Mouse (Mus musculus) CH12.LX (cell line): Measurements from ENCODE around the gene Ccr8.

ENCODE experiments used
- CTCF ChIP-seq, 2 experiments: IDR thresholded peaks in 1 of 2; conservative IDR thresholded peaks in 1 of 2; 2 replicates each; pipeline ENCODE4 v1.5.1; 2011 to 2012; ENCODE audit warnings: low read depth in 2 of 2, low read length in 2 of 2, improper control_type of control experiment in 1 of 2, inconsistent platforms in 1 of 2, mild to moderate bottlenecking in 1 of 2, moderate library complexity in 1 of 2
- ELF1 ChIP-seq: IDR thresholded peaks from 2 replicates; pipeline ENCODE4 v1.6.1; 2014; ENCODE audit warnings: low read depth, mild to moderate bottlenecking, inconsistent platforms, low read length, improper control_type of control experiment
- IRF4 ChIP-seq: IDR thresholded peaks from 2 replicates; pipeline ENCODE4 v1.6.1; 2014; ENCODE audit warnings: low read depth, mild to moderate bottlenecking, inconsistent platforms, low read length, improper control_type of control experiment
- MXI1 ChIP-seq: IDR thresholded peaks from 2 replicates; pipeline ENCODE4 v1.6.1; 2011; ENCODE audit warnings: mild to moderate bottlenecking, low read depth, low read length, improper control_type of control experiment
- POLR2A ChIP-seq: IDR thresholded peaks from 2 replicates; pipeline ENCODE4 v1.6.1; 2011; ENCODE audit warnings: low read depth, mild to moderate bottlenecking, improper control_type of control experiment, low read length
- USF1 ChIP-seq: IDR thresholded peaks from 2 replicates; pipeline ENCODE4 v1.6.1; 2014; ENCODE audit warnings: low read depth, mild to moderate bottlenecking, inconsistent platforms, low read length, improper control_type of control experiment

DNA sequence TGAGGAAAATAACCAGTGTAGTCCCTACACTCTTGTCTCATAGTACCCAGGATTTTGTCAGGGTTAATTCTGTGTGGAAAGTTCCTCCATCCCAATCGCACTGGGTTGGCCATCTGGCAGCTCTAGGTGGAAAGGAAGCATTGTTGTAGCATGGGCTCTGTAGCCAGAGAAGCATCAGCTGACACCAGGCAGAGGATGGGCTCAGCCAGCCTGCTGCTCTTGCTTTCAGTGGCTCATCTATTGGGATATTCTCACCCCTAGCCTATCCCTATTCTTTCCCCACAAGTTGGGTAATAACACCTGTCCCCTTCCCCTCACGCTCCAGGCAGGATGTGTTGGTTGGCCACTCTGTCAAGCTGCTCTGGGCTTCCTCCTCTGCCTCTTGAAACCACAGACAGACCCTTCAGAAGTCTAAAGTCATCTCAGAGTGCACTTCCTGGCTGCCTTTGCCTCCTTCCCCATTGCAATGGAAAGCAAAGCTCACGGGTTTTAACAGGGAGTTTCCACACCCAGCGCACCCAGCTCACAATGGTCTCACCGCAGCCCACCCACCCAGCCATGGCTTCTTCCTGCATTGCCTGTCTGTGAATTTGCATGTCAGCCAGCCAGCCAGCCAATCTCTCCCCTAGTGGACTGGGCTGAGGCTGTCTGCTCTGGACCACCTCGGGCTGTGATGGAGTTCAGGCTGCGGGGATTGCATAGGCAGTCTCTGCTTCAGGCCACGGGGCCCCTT is 37.2 kb upstream of the Ccr8 start:
- peak; percentile 44; the same call in 1 of the 2 replicates for TF ChIP-seq POLR2A
- TF ChIP-seq CTCF (conservative IDR thresholded peaks at IDR 0.05 in 1 of 2, IDR thresholded peaks at IDR 0.05 in 1 of 2; ENCODE audit: low read depth in 2 of 2, low read length in 2 of 2) = no peak
- TF ChIP-seq USF1 = no peak
- TF ChIP-seq MXI1 = no peak; the same call in 1 of the 2 replicates
- peak; percentile 5; the same call in 1 of the 2 replicates for TF ChIP-seq IRF4
- peak; percentile 83 for TF ChIP-seq ELF1
